Mouse (Mus musculus): Measurements from ENCODE around the gene Cfdp1. TPM values are rescaled to one million over a fixed set of nuclear protein-coding genes. Genes with fewer than 3 reads are reported as not detected.

Gene Cfdp1
- polyA plus RNA-seq, 2 experiments = 129 to 210 TPM

DNA sequence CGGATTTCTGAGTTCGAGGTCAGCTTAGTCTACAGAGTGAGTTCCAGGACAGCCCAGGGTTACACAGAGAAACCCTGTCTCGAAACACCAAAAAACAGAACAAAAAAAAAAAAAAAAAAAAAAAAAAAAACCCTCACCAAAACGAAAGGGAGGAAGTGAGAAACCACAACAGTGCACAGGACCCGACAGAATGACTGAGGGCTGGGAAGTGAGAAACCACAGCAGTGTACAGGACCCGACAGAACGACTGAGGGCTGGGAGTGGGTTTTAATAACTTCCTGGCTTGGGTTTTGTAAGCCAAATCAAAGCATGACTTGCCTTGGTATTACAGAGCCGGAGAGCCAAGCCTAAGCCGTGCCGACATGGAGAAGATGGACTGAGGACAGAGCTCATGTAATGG lies 32.9 kb downstream of the Cfdp1 start:
- Histone ChIP-seq H3K4me1 (ENCODE audit: control insufficient read depth, insufficient read depth, low read length) (no peaks in the 10 kb centered on the region), H3K9ac (ENCODE audit: low read depth, low read length, severe bottlenecking) (no peak overlapping the region), H3K36me3 (ENCODE audit: control insufficient read depth, insufficient read depth, low read length) (peaks cover 60% of the 10 kb centered on the region), H3K27me3 (ENCODE audit: control insufficient read depth, insufficient read depth, low read length) (no peaks in the 10 kb centered on the region), H3K4me2 (replicated peaks; ENCODE audit: low read depth, low read length, severe bottlenecking) (no peak overlapping the region), H3K27ac (replicated peaks; ENCODE audit: low read depth, low read length) (no peak overlapping the region), H3K9me3 (ENCODE audit: control insufficient read depth, low read length) (no peaks in the 10 kb centered on the region), H3K4me3 (replicated peaks; ENCODE audit: low read length) (no peak overlapping the region)
- WGBS = 74% methylated on average over 10 of the region's 10 CpGs
- DNase-seq (ENCODE audit: low spot score) (no peak), ATAC-seq (ENCODE audit: low FRiP score, low read depth) (no peak)
- TF ChIP-seq POLR2A (IDR thresholded peaks at IDR 0.05; ENCODE audit: borderline replicate concordance, extremely low read depth, insufficient read depth, insufficient read length) = no peak

DNA sequence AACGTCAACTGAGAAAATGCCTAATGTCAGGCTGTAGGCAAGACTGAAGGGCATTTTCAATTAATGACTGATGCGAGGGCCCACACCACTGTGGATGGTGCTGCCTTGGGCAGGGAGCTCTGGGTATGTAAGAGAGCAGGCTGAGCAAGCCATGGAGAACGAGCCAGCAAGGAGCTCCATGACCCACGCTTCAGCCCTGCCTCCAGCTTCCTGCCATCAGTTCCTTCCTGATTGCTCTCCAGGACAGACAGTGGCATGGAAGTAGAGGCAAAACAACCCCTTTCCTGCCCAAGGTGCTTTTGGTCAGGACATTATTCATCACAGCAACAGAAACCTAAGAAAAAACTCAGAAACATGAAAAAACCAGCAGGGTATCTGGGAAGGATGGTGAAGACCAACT lies 33.4 kb downstream of the Cfdp1 start:
- H3K4me3 ChIP-seq (replicated peaks; ENCODE audit: low read length) = no peak overlapping the region
- no peak overlapping the region for H3K27ac ChIP-seq (replicated peaks; ENCODE audit: low read depth, low read length)
- H3K4me1 ChIP-seq (ENCODE audit: control insufficient read depth, insufficient read depth, low read length) = no peaks in the 10 kb centered on the region
- TF ChIP-seq POLR2A (IDR thresholded peaks at IDR 0.05; ENCODE audit: borderline replicate concordance, extremely low read depth, insufficient read depth, insufficient read length) = no peak
- no peaks in the 10 kb centered on the region for H3K9me3 ChIP-seq (ENCODE audit: control insufficient read depth, low read length)
- DNase-seq (ENCODE audit: low spot score) (no peak), ATAC-seq (ENCODE audit: low FRiP score, low read depth) (no peak)
- 87% methylated on average over 4 of the region's 4 CpGs for WGBS
- H3K36me3 ChIP-seq (ENCODE audit: control insufficient read depth, insufficient read depth, low read length) = peaks cover 61% of the 10 kb centered on the region
- H3K27me3 ChIP-seq (ENCODE audit: control insufficient read depth, insufficient read depth, low read length) = no peaks in the 10 kb centered on the region
- no peak overlapping the region for H3K9ac ChIP-seq (ENCODE audit: low read depth, low read length, severe bottlenecking)
- H3K4me2 ChIP-seq (replicated peaks; ENCODE audit: low read depth, low read length, severe bottlenecking) = no peak overlapping the region

DNA sequence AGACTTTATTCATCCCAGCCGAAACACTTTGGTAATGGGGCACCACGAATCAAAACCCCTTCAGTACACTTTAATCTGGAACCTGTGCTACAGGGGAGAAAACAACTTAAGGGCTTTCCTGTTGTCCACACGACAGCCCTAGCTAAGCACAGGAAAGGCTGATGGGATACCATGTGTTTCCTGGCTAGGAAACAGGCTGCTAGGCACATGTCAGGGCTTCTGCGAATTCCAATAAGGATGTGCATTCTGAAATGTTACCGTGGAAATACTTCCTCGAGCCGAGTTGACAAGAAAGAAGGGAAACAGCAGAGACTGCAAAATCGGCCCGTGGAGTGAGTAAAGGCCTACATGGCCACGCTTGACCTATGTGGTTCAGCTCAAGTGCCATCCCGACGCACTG lies 34.1 kb downstream of the Cfdp1 start:
- no peak overlapping the region for H3K4me2 ChIP-seq (replicated peaks; ENCODE audit: low read depth, low read length, severe bottlenecking)
- no peak overlapping the region for H3K9ac ChIP-seq (ENCODE audit: low read depth, low read length, severe bottlenecking)
- no peaks in the 10 kb centered on the region for H3K4me1 ChIP-seq (ENCODE audit: control insufficient read depth, insufficient read depth, low read length)
- no peaks in the 10 kb centered on the region for H3K9me3 ChIP-seq (ENCODE audit: control insufficient read depth, low read length)
- peaks cover 57% of the 10 kb centered on the region for H3K36me3 ChIP-seq (ENCODE audit: control insufficient read depth, insufficient read depth, low read length)
- H3K4me3 ChIP-seq (replicated peaks; ENCODE audit: low read length) = no peak overlapping the region
- 0 out of 2 replicates have a peak overlapping the region, but pooled peaks have one; percentile 55 for H3K27ac ChIP-seq (replicated peaks; ENCODE audit: low read depth, low read length)
- DNase-seq (ENCODE audit: low spot score) = no peak
- no peak for ATAC-seq (ENCODE audit: low FRiP score, low read depth)
- H3K27me3 ChIP-seq (ENCODE audit: control insufficient read depth, insufficient read depth, low read length) = no peaks in the 10 kb centered on the region
- WGBS = 89% methylated on average over 12 of the region's 12 CpGs
- no peak for TF ChIP-seq POLR2A (IDR thresholded peaks at IDR 0.05; ENCODE audit: borderline replicate concordance, extremely low read depth, insufficient read depth, insufficient read length)

DNA sequence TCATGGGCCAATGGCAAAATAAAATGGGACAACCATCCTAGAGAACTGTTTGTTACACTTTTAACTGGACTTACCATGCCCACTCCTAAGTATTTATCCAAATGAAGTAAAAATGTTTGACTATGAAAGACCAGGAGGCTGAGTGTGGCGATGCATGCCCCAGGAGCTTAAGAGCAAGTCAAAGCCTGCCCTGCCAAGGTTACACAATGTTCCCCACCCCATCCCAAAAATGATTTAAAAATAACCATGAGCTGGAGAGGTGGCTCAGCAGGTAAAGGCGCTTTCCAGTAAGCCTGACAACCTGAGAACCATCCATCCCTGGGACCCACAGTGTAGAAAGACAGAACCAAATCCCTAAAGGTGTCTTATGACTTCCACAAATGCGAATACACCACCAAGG lies 35.5 kb downstream of the Cfdp1 start:
- no peak overlapping the region for H3K9ac ChIP-seq (ENCODE audit: low read depth, low read length, severe bottlenecking)
- no peaks in the 10 kb centered on the region for H3K9me3 ChIP-seq (ENCODE audit: control insufficient read depth, low read length)
- WGBS = 87% methylated on average over 3 of the region's 3 CpGs
- peaks cover 57% of the 10 kb centered on the region for H3K36me3 ChIP-seq (ENCODE audit: control insufficient read depth, insufficient read depth, low read length)
- H3K4me2 ChIP-seq (replicated peaks; ENCODE audit: low read depth, low read length, severe bottlenecking) = no peak overlapping the region
- H3K27ac ChIP-seq (replicated peaks; ENCODE audit: low read depth, low read length) = no peak overlapping the region
- no peak for TF ChIP-seq POLR2A (IDR thresholded peaks at IDR 0.05; ENCODE audit: borderline replicate concordance, extremely low read depth, insufficient read depth, insufficient read length)
- no peak for ATAC-seq (ENCODE audit: low FRiP score, low read depth)
- no peak for DNase-seq (ENCODE audit: low spot score)
- H3K4me3 ChIP-seq (replicated peaks; ENCODE audit: low read length) = no peak overlapping the region
- no peaks in the 10 kb centered on the region for H3K27me3 ChIP-seq (ENCODE audit: control insufficient read depth, insufficient read depth, low read length)
- no peaks in the 10 kb centered on the region for H3K4me1 ChIP-seq (ENCODE audit: control insufficient read depth, insufficient read depth, low read length)

DNA sequence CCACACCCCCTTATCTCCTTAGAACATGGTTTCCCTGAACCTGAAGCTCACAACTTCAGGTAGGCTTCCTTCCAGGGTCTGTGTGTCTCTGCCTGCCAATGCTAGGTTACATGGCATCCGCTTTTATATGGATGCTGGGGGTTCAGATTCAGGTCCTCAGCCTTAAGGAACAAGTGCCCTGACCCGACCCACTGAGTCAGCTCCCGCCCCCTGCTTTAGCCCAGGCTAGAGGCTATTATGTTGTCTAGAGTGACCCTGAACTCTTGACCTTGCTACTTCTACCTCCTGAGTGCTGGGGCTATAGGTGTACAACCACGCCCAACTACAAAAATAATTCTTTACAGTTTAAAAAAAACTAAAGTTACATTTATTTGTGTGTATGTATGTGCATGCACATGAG lies 39.0 kb downstream of the Cfdp1 start:
- TF ChIP-seq POLR2A (IDR thresholded peaks at IDR 0.05; ENCODE audit: borderline replicate concordance, extremely low read depth, insufficient read depth, insufficient read length) = no peak
- Histone ChIP-seq H3K27ac (replicated peaks; ENCODE audit: low read depth, low read length) (no peak overlapping the region), H3K36me3 (ENCODE audit: control insufficient read depth, insufficient read depth, low read length) (peaks cover 34% of the 10 kb centered on the region), H3K9ac (ENCODE audit: low read depth, low read length, severe bottlenecking) (no peak overlapping the region), H3K4me3 (replicated peaks; ENCODE audit: low read length) (no peak overlapping the region), H3K27me3 (ENCODE audit: control insufficient read depth, insufficient read depth, low read length) (no peaks in the 10 kb centered on the region), H3K9me3 (ENCODE audit: control insufficient read depth, low read length) (no peaks in the 10 kb centered on the region), H3K4me1 (ENCODE audit: control insufficient read depth, insufficient read depth, low read length) (no peaks in the 10 kb centered on the region), H3K4me2 (replicated peaks; ENCODE audit: low read depth, low read length, severe bottlenecking) (no peak overlapping the region)
- no peak for ATAC-seq (ENCODE audit: low FRiP score, low read depth)
- no peak for DNase-seq (ENCODE audit: low spot score)
- WGBS = 94% methylated on average over 4 of the region's 4 CpGs

DNA sequence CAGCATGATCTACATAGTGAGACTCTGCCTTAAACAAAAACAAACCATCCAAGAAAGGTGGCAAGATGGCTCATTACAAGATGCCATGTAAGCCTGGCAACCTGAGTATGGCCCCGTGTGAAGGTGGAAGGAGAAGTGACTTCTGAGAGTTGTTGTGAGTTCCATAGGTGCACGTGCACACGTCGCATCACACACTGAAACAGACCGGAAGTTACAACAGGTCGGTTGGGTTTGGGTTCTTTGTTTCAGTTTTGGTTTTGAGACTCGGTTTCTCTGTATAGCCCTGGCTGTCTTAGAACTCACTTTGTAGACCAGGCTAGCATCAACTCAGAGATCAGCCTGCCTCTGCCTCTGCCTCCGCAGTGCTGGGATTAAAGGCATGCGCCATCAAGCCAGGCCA lies 40.3 kb downstream of the Cfdp1 start:
- Histone ChIP-seq H3K4me3 (replicated peaks; ENCODE audit: low read length) (no peak overlapping the region), H3K9ac (ENCODE audit: low read depth, low read length, severe bottlenecking) (no peak overlapping the region), H3K27me3 (ENCODE audit: control insufficient read depth, insufficient read depth, low read length) (no peaks in the 10 kb centered on the region), H3K9me3 (ENCODE audit: control insufficient read depth, low read length) (no peaks in the 10 kb centered on the region), H3K4me1 (ENCODE audit: control insufficient read depth, insufficient read depth, low read length) (no peaks in the 10 kb centered on the region), H3K27ac (replicated peaks; ENCODE audit: low read depth, low read length) (no peak overlapping the region), H3K4me2 (replicated peaks; ENCODE audit: low read depth, low read length, severe bottlenecking) (no peak overlapping the region), H3K36me3 (ENCODE audit: control insufficient read depth, insufficient read depth, low read length) (peaks cover 24% of the 10 kb centered on the region)
- no peak for ATAC-seq (ENCODE audit: low FRiP score, low read depth)
- 98% methylated on average over 9 of the region's 9 CpGs for WGBS
- TF ChIP-seq POLR2A (IDR thresholded peaks at IDR 0.05; ENCODE audit: borderline replicate concordance, extremely low read depth, insufficient read depth, insufficient read length) = no peak
- no peak for DNase-seq (ENCODE audit: low spot score)

All from limb, embryonic 14.5 days (tissue).